Mouse (Mus musculus): ENCODE measurements at regions not wholly inside any gene's neighbourhood (a gene's known extent, or its start where the extent isn't known, plus 50 kb on each side); places are given as distances from the start of the nearest gene placed in this dataset.

GRCm38 (mm10) chr3:133722550-133723290, 177.8 kb upstream of the Tet2 start:
- Histone ChIP-seq H3K9me3 (replicated peaks; ENCODE audit: control insufficient read depth, low read length) (no peaks in the 10 kb centered on the region), H3K4me1 (ENCODE audit: control insufficient read depth, low read depth, low read length) (no peaks in the 10 kb centered on the region), H3K27ac (ENCODE audit: low read length) (no peak overlapping the region), H3K27me3 (ENCODE audit: control insufficient read depth, insufficient read depth, low read depth, low read length) (no peaks in the 10 kb centered on the region), H3K9ac (ENCODE audit: low read depth, low read length) (no peak overlapping the region), H3K36me3 (ENCODE audit: control insufficient read depth, insufficient read depth) (no peaks in the 10 kb centered on the region), H3K4me3 (ENCODE audit: low read depth, low read length) (no peak overlapping the region), H3K4me2 (ENCODE audit: low read depth, low read length) (no peak overlapping the region)
- ATAC-seq (ENCODE audit: low read depth) = no peak
- WGBS (ENCODE audit: insufficient replicate concordance) = 63% methylated on average over 3 of the region's 3 CpGs

GRCm38 (mm10) chr3:133726831-133727230, 181.9 kb upstream of the Tet2 start:
- Histone ChIP-seq H3K4me3 (ENCODE audit: low read depth, low read length) (no peak overlapping the region), H3K9me3 (replicated peaks; ENCODE audit: control insufficient read depth, low read length) (no peaks in the 10 kb centered on the region), H3K27ac (ENCODE audit: low read length) (no peak overlapping the region), H3K4me1 (ENCODE audit: control insufficient read depth, low read depth, low read length) (no peaks in the 10 kb centered on the region), H3K36me3 (ENCODE audit: control insufficient read depth, insufficient read depth) (no peaks in the 10 kb centered on the region), H3K27me3 (ENCODE audit: control insufficient read depth, insufficient read depth, low read depth, low read length) (no peaks in the 10 kb centered on the region), H3K9ac (ENCODE audit: low read depth, low read length) (no peak overlapping the region), H3K4me2 (ENCODE audit: low read depth, low read length) (no peak overlapping the region)
- 67% methylated on average over 6 of the region's 6 CpGs for WGBS (ENCODE audit: insufficient replicate concordance)
- ATAC-seq (ENCODE audit: low read depth) = no peak

- no peaks in the 10 kb centered on the region for H3K27me3 ChIP-seq (ENCODE audit: control insufficient read depth, insufficient read depth, low read depth, low read length)
- H3K9me3 ChIP-seq (replicated peaks; ENCODE audit: control insufficient read depth, low read length) = no peaks in the 10 kb centered on the region
- no peaks in the 10 kb centered on the region for H3K4me1 ChIP-seq (ENCODE audit: control insufficient read depth, low read depth, low read length)
- no peak overlapping the region for H3K4me2 ChIP-seq (ENCODE audit: low read depth, low read length)
- no peak overlapping the region for H3K4me3 ChIP-seq (ENCODE audit: low read depth, low read length)
- H3K9ac ChIP-seq (ENCODE audit: low read depth, low read length) = no peak overlapping the region
- H3K27ac ChIP-seq (ENCODE audit: low read length) = no peak overlapping the region
- no peak for ATAC-seq (ENCODE audit: low read depth)
- 38% methylated on average over 1 of the region's 1 CpGs for WGBS (ENCODE audit: insufficient replicate concordance)
- H3K36me3 ChIP-seq (ENCODE audit: control insufficient read depth, insufficient read depth) = no peaks in the 10 kb centered on the region
These were observed 190.7 kb upstream of the Tet2 start for GRCm38 (mm10) chr3:133735603-133736002.

GRCm38 (mm10) chr3:133738936-133739335, 194.0 kb upstream of the Tet2 start:
- no peak overlapping the region for H3K27ac ChIP-seq (ENCODE audit: low read length)
- H3K9me3 ChIP-seq (replicated peaks; ENCODE audit: control insufficient read depth, low read length) = no peaks in the 10 kb centered on the region
- 81% methylated on average over 2 of the region's 2 CpGs for WGBS (ENCODE audit: insufficient replicate concordance)
- no peak for ATAC-seq (ENCODE audit: low read depth)
- no peaks in the 10 kb centered on the region for H3K4me1 ChIP-seq (ENCODE audit: control insufficient read depth, low read depth, low read length)
- H3K4me2 ChIP-seq (ENCODE audit: low read depth, low read length) = no peak overlapping the region
- H3K9ac ChIP-seq (ENCODE audit: low read depth, low read length) = no peak overlapping the region
- no peaks in the 10 kb centered on the region for H3K27me3 ChIP-seq (ENCODE audit: control insufficient read depth, insufficient read depth, low read depth, low read length)
- H3K36me3 ChIP-seq (ENCODE audit: control insufficient read depth, insufficient read depth) = no peaks in the 10 kb centered on the region
- H3K4me3 ChIP-seq (ENCODE audit: low read depth, low read length) = no peak overlapping the region

GRCm38 (mm10) chr3:133744552-133745118, 199.7 kb upstream of the Tet2 start:
- Histone ChIP-seq H3K36me3 (ENCODE audit: control insufficient read depth, insufficient read depth) (no peaks in the 10 kb centered on the region), H3K9me3 (replicated peaks; ENCODE audit: control insufficient read depth, low read length) (no peaks in the 10 kb centered on the region), H3K27ac (ENCODE audit: low read length) (no peak overlapping the region), H3K4me2 (ENCODE audit: low read depth, low read length) (no peak overlapping the region), H3K4me1 (ENCODE audit: control insufficient read depth, low read depth, low read length) (no peaks in the 10 kb centered on the region), H3K27me3 (ENCODE audit: control insufficient read depth, insufficient read depth, low read depth, low read length) (no peaks in the 10 kb centered on the region), H3K9ac (ENCODE audit: low read depth, low read length) (no peak overlapping the region), H3K4me3 (ENCODE audit: low read depth, low read length) (no peak overlapping the region)
- WGBS (ENCODE audit: insufficient replicate concordance) = 49% methylated on average over 4 of the region's 4 CpGs
- no peak for ATAC-seq (ENCODE audit: low read depth)

GRCm38 (mm10) chr3:133748756-133749737, 204.1 kb upstream of the Tet2 start:
- H3K4me3 ChIP-seq (ENCODE audit: low read depth, low read length) = no peak overlapping the region
- ATAC-seq (ENCODE audit: low read depth) = no peak
- H3K4me1 ChIP-seq (ENCODE audit: control insufficient read depth, low read depth, low read length) = no peaks in the 10 kb centered on the region
- no peak overlapping the region for H3K27ac ChIP-seq (ENCODE audit: low read length)
- H3K9me3 ChIP-seq (replicated peaks; ENCODE audit: control insufficient read depth, low read length) = no peaks in the 10 kb centered on the region
- H3K27me3 ChIP-seq (ENCODE audit: control insufficient read depth, insufficient read depth, low read depth, low read length) = no peaks in the 10 kb centered on the region
- H3K9ac ChIP-seq (ENCODE audit: low read depth, low read length) = no peak overlapping the region
- H3K36me3 ChIP-seq (ENCODE audit: control insufficient read depth, insufficient read depth) = no peaks in the 10 kb centered on the region
- H3K4me2 ChIP-seq (ENCODE audit: low read depth, low read length) = no peak overlapping the region
- WGBS (ENCODE audit: insufficient replicate concordance) = 65% methylated on average over 10 of the region's 10 CpGs

GRCm38 (mm10) chr3:133750061-133750460, 205.1 kb upstream of the Tet2 start:
- H3K4me3 ChIP-seq (ENCODE audit: low read depth, low read length) = no peak overlapping the region
- no peak overlapping the region for H3K9ac ChIP-seq (ENCODE audit: low read depth, low read length)
- H3K27ac ChIP-seq (ENCODE audit: low read length) = no peak overlapping the region
- H3K4me2 ChIP-seq (ENCODE audit: low read depth, low read length) = no peak overlapping the region
- no peaks in the 10 kb centered on the region for H3K36me3 ChIP-seq (ENCODE audit: control insufficient read depth, insufficient read depth)
- no peaks in the 10 kb centered on the region for H3K27me3 ChIP-seq (ENCODE audit: control insufficient read depth, insufficient read depth, low read depth, low read length)
- H3K9me3 ChIP-seq (replicated peaks; ENCODE audit: control insufficient read depth, low read length) = no peaks in the 10 kb centered on the region
- no peak for ATAC-seq (ENCODE audit: low read depth)
- 59% methylated on average over 8 of the region's 8 CpGs for WGBS (ENCODE audit: insufficient replicate concordance)
- no peaks in the 10 kb centered on the region for H3K4me1 ChIP-seq (ENCODE audit: control insufficient read depth, low read depth, low read length)

- Histone ChIP-seq H3K4me3 (ENCODE audit: low read depth, low read length) (no peak overlapping the region), H3K9me3 (replicated peaks; ENCODE audit: control insufficient read depth, low read length) (no peaks in the 10 kb centered on the region), H3K9ac (ENCODE audit: low read depth, low read length) (no peak overlapping the region), H3K4me1 (ENCODE audit: control insufficient read depth, low read depth, low read length) (no peaks in the 10 kb centered on the region), H3K36me3 (ENCODE audit: control insufficient read depth, insufficient read depth) (no peaks in the 10 kb centered on the region), H3K27ac (ENCODE audit: low read length) (no peak overlapping the region), H3K4me2 (ENCODE audit: low read depth, low read length) (no peak overlapping the region), H3K27me3 (ENCODE audit: control insufficient read depth, insufficient read depth, low read depth, low read length) (no peaks in the 10 kb centered on the region)
- ATAC-seq (ENCODE audit: low read depth) = no peak
- 61% methylated on average over 3 of the region's 3 CpGs for WGBS (ENCODE audit: insufficient replicate concordance)
These were observed 205.7 kb upstream of the Tet2 start for GRCm38 (mm10) chr3:133750606-133751005.

GRCm38 (mm10) chr3:133751011-133751410, 206.1 kb upstream of the Tet2 start:
- H3K9me3 ChIP-seq (replicated peaks; ENCODE audit: control insufficient read depth, low read length) = no peaks in the 10 kb centered on the region
- no peak for ATAC-seq (ENCODE audit: low read depth)
- H3K4me2 ChIP-seq (ENCODE audit: low read depth, low read length) = no peak overlapping the region
- H3K27me3 ChIP-seq (ENCODE audit: control insufficient read depth, insufficient read depth, low read depth, low read length) = no peaks in the 10 kb centered on the region
- no peaks in the 10 kb centered on the region for H3K36me3 ChIP-seq (ENCODE audit: control insufficient read depth, insufficient read depth)
- H3K4me1 ChIP-seq (ENCODE audit: control insufficient read depth, low read depth, low read length) = no peaks in the 10 kb centered on the region
- H3K4me3 ChIP-seq (ENCODE audit: low read depth, low read length) = no peak overlapping the region
- 61% methylated on average over 3 of the region's 3 CpGs for WGBS (ENCODE audit: insufficient replicate concordance)
- no peak overlapping the region for H3K9ac ChIP-seq (ENCODE audit: low read depth, low read length)
- H3K27ac ChIP-seq (ENCODE audit: low read length) = no peak overlapping the region

Measured in liver, embryonic 16.5 days (tissue).